Mouse (Mus musculus) adipocyte (in vitro differentiated cells): ENCODE measurements around the gene Il10ra.

Experiments
- DNase-seq: peaks from one replicate; pipeline ENCODE4 v3.0.0-alpha.2; 2016; ENCODE audit warnings: low spot score

Gene Il10ra

GRCm38 (mm10) chr9:45259065-45259464 is 9.9 kb downstream of the Il10ra start:
- DNase-seq = no peak

DNA sequence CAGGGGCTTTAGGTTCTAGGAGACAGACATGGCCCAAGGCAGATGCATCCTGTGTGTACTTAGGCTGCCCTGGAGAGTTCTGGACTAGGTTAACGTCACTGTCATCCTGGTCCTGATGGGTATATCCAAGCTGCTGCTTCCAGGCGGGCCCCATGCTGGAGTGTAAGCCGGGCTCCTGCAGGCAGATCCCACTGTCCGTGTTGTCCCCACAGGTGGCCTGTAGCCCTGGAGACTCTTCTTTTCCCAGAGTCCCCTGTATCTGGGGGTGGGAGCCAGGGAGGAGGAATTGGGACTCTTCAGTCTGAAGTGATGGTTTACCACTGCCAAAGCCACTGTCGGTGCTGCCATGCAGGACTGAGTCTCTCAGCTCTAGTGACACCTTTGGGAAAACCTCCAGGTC is 13.0 kb downstream of the Il10ra start:
- no peak for DNase-seq

GRCm38 (mm10) chr9:45255431-45255830 is 13.5 kb downstream of the Il10ra start:
- no peak for DNase-seq

DNA sequence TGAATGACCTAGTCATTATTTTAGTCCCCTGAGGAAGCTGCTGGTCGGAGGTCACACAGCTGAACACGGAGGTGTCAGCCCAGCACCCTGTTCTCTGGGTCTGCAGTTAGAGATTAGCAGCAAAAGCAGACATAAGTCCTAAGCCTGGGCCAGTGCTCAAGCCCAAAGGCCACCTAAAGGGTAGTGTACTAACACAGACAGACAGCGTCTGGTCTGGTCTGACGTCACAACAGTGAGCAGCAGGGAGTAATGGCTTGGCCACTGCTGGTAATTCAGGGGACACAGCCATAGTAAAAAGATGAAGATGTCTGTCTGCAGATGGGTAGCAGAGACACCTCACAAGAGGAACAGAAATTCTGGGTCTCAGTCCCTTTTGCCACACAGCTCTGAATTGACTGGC is 14.3 kb downstream of the Il10ra start:
- no peak for DNase-seq

- no peak for DNase-seq
Observed at GRCm38 (mm10) chr9:45254021-45254420, 14.9 kb downstream of the Il10ra start.

- DNase-seq = no peak
Observed at GRCm38 (mm10) chr9:45252395-45252794, 16.6 kb downstream of the Il10ra start.

DNA sequence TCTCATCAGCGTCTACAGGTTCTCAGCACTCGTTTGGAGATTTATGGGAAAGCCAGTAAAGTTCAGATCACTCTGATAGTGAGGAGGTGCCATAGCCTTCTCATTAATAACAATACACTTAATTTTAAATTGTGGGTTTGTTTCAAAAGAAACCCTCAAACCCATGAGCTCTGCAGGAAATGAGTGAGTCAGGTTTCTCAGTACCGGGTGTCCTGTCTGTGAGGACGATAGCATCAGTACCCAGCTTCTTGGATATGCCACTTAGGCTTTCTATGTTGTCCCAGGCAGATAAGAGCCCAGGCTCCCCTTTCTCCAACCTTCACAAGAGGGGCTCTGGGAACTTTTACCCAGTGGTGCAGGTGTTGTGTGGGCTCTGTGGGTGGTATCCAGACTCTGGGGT is 17.0 kb downstream of the Il10ra start:
- DNase-seq = no peak

GRCm38 (mm10) chr9:45251281-45251680 is 17.7 kb downstream of the Il10ra start:
- DNase-seq = no peak

DNA sequence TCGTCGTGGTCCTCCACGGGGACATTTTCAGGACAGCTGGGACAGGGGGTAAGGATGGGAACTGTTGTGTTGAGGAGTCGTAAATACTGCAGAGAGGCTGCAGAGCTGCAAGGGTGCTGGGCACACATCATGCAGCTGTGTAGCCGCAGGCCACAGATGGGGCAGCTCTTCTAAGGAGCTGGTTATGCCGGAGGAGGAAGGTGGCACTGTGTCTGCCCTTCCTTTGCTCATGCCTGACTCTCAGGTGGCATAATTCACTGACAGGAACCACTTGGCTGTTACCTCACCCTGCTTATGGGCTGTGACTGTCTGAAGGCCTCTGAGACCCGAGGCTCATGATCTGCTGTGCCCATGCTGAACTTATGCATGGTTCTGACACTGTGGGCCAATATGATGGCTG is 18.6 kb downstream of the Il10ra start:
- no peak for DNase-seq

DNA sequence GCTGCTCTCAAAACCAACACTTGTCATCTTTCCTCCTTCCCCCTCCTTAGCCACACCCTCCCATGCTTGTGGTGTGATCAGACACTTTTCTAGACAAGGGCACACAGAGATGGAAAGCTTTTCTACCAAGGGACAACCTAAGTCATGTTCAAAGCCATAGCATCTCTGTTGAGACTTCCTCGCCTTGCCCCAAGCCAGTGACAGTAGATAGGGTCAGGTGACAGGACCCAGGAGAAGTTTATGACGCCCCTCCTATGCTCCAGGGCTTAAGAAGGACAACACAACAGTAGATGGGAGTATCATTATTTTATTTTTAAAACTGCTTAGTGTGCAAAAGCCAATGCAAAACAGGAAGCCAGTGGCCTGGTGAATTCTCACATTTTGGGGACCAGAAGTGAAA is 21.4 kb downstream of the Il10ra start:
- no peak for DNase-seq

GRCm38 (mm10) chr9:45246060-45246459 is 22.9 kb downstream of the Il10ra start:
- DNase-seq = no peak

- DNase-seq = no peak
Observed at GRCm38 (mm10) chr9:45245432-45245831, 23.5 kb downstream of the Il10ra start.

GRCm38 (mm10) chr9:45241397-45241796 is 27.6 kb downstream of the Il10ra start:
- DNase-seq = no peak

DNA sequence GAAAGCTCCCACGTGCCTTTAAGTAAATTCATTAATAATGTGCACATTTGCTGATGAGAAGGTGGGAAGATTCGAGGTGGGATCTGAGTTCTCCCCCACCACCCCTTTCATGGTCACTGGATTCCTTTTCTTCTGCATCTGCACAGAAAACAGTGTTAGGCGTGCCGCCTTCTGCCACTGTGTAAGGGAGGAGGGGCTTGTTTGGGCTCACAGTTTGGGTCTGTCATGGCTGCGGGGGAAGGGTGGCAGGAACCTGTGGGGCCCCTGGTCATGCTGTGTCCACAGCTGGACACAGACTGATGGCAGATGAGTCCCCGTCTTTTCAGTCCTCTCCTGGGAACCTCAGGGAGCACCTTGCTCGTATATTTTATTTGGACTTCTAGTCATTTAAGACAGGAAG is 32.2 kb downstream of the Il10ra start:
- no peak for DNase-seq

GRCm38 (mm10) chr9:45235668-45236227 is 33.2 kb downstream of the Il10ra start:
- DNase-seq = no peak

DNA sequence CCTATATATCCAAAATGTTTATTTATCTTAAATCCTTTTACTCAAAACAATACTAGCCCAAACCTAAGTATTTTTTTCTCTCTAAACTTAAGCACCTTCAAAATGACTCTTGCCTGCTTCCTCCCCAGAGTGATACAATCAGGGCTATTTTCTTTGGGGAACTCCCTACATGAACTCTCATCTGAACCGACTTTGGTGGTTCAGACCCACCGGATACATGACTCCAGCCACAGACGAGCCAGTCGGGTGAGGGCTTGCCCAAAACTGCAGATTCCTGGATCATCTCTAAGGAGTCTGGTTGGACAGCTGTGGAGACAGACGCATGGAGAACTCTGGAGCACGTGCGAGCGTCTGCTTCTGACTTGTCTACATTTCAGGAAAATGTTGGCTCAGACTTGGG is 39.6 kb downstream of the Il10ra start:
- DNase-seq = no peak

DNA sequence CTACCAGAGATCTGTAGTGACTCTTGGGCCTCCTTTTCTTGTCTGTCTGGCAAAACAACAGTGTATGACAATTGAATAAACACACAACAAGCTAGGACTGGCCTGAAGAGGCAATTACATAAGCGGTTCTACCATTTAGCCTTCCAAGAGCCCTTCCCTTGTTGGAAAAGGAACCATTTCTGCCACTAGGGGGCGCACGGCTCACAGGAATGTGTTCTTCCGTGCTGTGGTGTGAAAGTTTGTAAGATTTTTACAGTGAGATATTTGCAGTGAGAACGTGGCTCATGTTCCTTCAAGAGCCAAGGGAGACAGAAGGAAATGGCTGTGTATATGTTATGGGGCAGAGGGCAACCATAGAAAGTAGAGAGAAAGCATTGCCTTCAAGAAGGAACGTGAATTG is 47.4 kb downstream of the Il10ra start:
- DNase-seq = peak; percentile 92

- no peak for DNase-seq
Observed at GRCm38 (mm10) chr9:45219644-45220043, 49.3 kb downstream of the Il10ra start.

- DNase-seq = no peak
Observed at GRCm38 (mm10) chr9:45215526-45216179, 53.3 kb downstream of the Il10ra start.

GRCm38 (mm10) chr9:45212001-45212400 is 56.9 kb downstream of the Il10ra start:
- no peak for DNase-seq

DNA sequence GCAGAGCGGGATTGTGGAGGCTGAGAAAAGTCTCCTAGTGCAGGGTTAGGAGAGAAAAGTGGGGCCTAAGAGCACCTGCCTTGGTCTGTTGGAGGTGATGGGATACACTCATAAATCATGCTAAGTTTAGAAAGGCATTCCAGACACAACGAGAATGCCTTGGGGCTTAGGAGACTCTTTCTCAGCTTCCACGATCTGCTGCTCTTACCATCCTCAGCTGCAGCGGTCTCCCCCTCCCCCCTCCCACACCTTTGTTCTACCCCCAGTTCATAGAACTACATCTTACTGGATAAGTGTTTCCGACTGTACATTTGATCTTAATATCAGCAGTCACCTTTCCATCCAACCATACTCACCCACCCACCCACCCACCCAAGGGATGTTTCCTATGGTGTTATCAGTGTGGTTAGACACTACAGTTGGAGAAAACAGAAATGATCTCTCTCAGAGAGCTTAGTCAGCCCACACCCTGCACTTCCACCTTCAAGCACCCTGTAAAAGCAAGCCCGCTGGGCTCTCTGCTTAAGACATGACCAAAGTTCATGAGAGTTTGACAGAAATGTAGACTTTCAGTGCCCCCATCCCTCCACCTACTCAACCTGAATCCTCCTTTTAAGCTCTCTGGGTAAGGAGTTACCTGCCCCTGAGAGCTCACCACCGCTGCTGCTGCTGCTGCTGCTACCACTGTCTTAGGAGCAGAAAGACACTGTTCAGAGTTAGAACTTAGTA is 61.8 kb downstream of the Il10ra start:
- no peak for DNase-seq

DNA sequence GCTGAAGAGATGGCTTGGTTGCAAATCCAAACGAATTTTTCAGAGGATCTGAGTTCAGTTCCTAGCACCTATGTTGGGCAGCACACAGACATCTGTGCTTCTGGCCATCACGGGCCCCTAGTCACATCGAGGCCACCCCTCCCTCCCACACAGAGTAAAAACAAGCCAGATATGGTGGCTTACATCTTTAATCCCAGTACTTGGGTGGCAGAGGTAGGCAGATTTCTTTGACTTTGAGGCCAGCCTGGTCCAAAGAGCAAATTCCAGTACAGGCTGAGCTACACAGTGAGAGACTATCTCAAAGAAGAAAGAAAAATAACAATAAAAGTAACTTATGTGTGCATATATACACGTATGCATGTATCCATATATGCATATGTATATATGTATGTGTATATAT is 62.8 kb downstream of the Il10ra start:
- no peak for DNase-seq

DNA sequence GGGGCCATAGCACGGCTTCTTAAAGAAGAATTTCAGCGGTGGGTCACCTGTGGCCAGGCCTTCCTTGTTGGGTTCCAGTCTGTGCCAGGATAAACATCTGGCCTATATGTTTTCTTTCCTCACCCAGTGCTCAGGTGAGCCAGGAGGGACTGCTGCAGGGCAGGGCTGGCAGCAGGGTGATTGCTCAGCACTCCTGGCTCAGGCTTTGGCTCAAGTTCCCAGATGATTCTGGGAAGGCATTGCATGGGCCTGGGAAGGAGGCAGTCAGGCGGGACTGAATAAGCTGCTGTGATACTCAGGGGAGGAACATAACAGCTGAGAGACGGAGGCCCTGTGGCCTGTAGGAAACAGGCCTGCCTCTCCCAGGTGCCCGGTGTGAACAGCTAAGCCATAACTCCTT is 63.8 kb downstream of the Il10ra start:
- DNase-seq = no peak
